Mouse (Mus musculus) intestine, embryonic 16.5 days (tissue): Measurements from ENCODE around the gene Dennd6a. TPM values are rescaled to one million over a fixed set of nuclear protein-coding genes. Genes with fewer than 3 reads are reported as not detected.
"Not testable (repeated sequence)": the region's sequence is repeated elsewhere in the genome, so short reads cannot be mapped to it uniquely, and the experiment has no call there.

Experiments
- ATAC-seq: fragments of 200-750 bp; cut with Nextera tagmentation; 2 replicates; pipeline ENCODE4 v1.8.0; 2017; ENCODE audit warnings: moderate TSS enrichment, moderate library complexity
- H3K27ac ChIP-seq: fragments of 300-500 bp; sonication (generic); 2 replicates; pipeline ENCODE4 v1.5.1; 2014; ENCODE audit warnings: mild to moderate bottlenecking, low read length
- H3K27me3 ChIP-seq: fragments of 300-500 bp; sonication (generic); replicated peaks from 2 replicates; pipeline ENCODE4 v1.6.1; 2014; ENCODE audit warnings: low read length, control low read depth, mixed read lengths; ENCODE audit not compliant: control insufficient read depth, insufficient read depth
- H3K36me3 ChIP-seq: fragments of 300-500 bp; sonication (generic); 2 replicates; pipeline ENCODE4 v1.6.1; 2014; ENCODE audit warnings: low read length, control low read depth; ENCODE audit not compliant: control insufficient read depth, insufficient read depth
- H3K4me1 ChIP-seq: fragments of 300-500 bp; sonication (generic); 2 replicates; pipeline ENCODE4 v1.6.1; 2014; ENCODE audit warnings: low read length, control low read depth, mixed read lengths; ENCODE audit not compliant: control insufficient read depth, insufficient read depth
- H3K4me2 ChIP-seq: fragments of 300-500 bp; sonication (generic); 2 replicates; pipeline ENCODE4 v1.6.1; 2014; ENCODE audit warnings: low read depth, low read length, control low read depth
- H3K4me3 ChIP-seq: fragments of 300-500 bp; sonication (generic); 2 replicates; pipeline ENCODE4 v1.5.1; 2014; ENCODE audit warnings: mild to moderate bottlenecking, low read length
- H3K9ac ChIP-seq: fragments of 300-500 bp; sonication (generic); 2 replicates; pipeline ENCODE4 v1.6.1; 2014; ENCODE audit warnings: low read depth, low read length
- H3K9me3 ChIP-seq: fragments of 300-500 bp; sonication (generic); 2 replicates; pipeline ENCODE4 v1.6.1; 2016; ENCODE audit warnings: low read length, control low read depth; ENCODE audit not compliant: control insufficient read depth
- WGBS: fragments of 180-500 bp; shearing (Covaris S2); extraction: QIAGEN DNeasy Blood & Tissue Kit; methylation state at CpG from one replicate; pipeline ENCODE4 v1.1.7; 2014; 5-methylcytosine and 5-hydroxymethylcytosine counted together
- microRNA-seq: library from miRNA; unstranded; fragments of <30 nt; microRNA quantifications from one replicate; pipeline ENCODE4, GENCODE M21; 2016
- polyA plus RNA-seq: library from polyadenylated mRNA; unstranded; fragments of >200 nt; fragmentation: Nextera tagmentation; extraction: Ambion mirVana; gene quantifications from 2 replicates; pipeline ENCODE4 v1.2.1, GENCODE M21; 2015

The Dennd6a gene
- polyA plus RNA-seq, 1 experiment from 2014 or later = 21.6 TPM

DNA sequence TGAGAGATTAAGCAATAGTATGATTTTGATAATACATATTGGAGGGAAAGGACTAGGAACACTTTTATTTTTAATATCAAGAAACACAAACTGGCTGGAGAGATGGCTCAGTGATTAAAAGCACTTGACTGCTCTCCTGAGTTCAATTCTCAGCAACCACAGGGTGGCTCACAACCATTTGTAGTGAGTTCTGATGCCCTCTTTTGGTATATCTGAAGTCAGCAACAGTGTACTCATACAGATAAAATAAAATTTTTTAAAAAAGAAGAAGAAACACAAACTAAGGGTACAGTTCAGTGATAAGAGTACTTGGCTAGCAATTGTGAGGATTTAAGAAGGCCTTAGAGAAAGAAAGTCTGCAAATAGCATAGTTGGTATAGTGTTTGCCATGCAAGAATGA, 97.3 kb downstream of the Dennd6a start:
- Histone ChIP-seq H3K4me2 (no peak overlapping the region), H3K9ac (no peak overlapping the region), H3K4me3 (no peak overlapping the region), H3K27ac (no peak overlapping the region), H3K9me3 (no peaks in the 10 kb centered on the region), H3K36me3 (no peaks in the 10 kb centered on the region), H3K27me3 (no peaks in the 10 kb centered on the region), H3K4me1 (peaks cover 8% of the 10 kb centered on the region; the same call in 1 of the 2 replicates)
- no peak for ATAC-seq

DNA sequence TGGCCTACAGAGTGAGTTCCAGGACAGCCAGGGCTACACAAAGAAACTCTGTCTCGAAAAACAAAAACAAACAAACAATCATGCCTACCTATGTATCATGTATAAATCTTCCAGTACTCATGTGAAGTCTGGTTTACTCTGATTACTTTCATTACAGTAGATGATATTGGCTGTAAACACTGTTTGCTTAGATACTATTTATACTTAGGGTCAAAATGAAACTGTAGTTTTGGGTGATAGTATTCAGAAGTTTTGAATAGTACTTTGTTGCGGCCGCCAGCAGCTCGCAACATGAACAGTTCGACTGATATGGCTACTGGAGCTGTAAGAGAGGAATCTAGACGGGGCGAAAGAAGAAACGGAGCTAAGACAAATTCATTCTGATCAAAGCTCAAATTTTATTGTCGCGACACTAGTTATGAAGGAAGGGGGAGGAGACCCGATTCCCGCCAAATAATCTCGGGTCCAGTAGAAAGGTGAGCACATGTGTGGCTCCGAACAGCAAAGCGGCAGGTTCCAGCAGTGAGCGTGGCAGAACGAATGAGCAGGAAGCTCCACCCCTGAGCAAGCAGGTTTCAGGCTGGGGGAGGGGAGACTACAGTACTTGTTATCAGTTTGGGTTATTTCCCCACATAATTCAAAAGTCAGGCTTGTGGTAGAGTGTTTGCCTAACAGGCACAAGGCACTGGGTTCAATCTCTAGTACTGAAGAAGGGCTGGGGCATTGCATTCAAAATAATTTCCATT, 98.4 kb downstream of the Dennd6a start:
- WGBS = 58% methylated on average over 17 of the region's 17 CpGs
- ATAC-seq, H3K4me1 ChIP-seq, H3K9me3 ChIP-seq, H3K27ac ChIP-seq, H3K36me3 ChIP-seq, H3K4me2 ChIP-seq, H3K9ac ChIP-seq, H3K4me3 ChIP-seq, H3K27me3 ChIP-seq: not testable (repeated sequence)

DNA sequence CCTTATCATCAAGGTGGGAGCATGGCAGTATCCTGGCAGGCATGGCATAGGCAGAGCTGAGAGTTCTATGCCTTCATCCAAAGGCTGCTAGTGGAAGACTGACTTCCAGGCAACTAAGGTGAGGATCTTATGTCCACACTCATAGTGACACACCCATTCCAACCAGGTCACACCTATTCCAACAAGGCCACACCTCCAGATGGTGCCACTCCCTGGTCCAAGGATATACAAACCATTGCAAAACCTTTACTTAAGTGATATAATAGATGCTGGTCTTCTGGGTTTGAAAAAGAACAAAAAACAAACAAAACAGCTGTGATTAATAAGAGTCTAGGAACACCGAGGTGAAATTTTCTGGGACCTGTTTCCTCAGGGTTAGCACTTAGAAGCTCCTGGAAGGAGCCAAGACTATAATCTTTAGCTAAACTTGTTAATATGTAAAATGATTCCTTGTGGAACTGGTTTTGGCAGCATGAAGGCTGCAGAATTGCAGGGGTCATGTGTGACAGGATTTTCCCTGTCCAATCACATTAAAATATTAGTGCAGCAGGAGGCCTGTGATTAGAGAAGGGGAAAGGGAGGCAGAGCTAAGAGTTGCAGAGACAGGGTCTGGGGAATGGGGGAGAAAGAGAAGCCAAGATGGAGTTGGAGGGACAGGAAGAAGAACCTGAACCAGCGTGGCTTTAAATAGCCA, 101.0 kb downstream of the Dennd6a start:
- H3K27me3 ChIP-seq, H3K4me2 ChIP-seq, H3K4me3 ChIP-seq, H3K4me1 ChIP-seq, H3K9ac ChIP-seq, H3K36me3 ChIP-seq, H3K9me3 ChIP-seq, H3K27ac ChIP-seq: not testable (repeated sequence)
- ATAC-seq = peak; percentile 36; the same call in 1 of the 2 replicates
- WGBS = 73% methylated on average over 2 of the region's 2 CpGs

DNA sequence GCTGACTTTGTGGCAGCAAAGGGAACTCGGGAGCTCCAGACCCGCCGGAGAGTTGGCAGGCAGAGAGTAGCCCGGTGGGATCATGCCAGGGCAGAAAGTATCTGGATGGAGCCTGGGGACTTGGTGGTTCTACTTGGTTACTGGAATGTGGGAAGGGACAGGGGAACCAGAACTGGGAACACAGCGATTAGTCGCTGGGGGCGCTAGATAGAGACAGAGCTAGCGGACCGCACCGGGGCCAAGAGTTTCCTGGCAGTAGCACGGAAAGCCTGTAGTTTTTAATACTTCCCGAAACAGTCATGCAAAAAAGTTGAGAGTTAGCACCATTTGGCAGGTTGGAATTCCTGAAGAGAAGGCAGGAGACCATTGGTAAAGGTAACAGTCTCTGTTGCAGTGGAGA, 101.7 kb downstream of the Dennd6a start:
- no peaks in the 10 kb centered on the region for H3K27me3 ChIP-seq
- H3K27ac ChIP-seq = no peak overlapping the region
- 0 out of 2 replicates have a peak, but pooled peaks cover 1% of the 10 kb centered on the region for H3K4me1 ChIP-seq
- H3K4me3 ChIP-seq = no peak overlapping the region
- ATAC-seq = no peak
- no peaks in the 10 kb centered on the region for H3K36me3 ChIP-seq
- H3K9me3 ChIP-seq = no peaks in the 10 kb centered on the region
- 21% methylated on average over 12 of the region's 12 CpGs for WGBS
- no peak overlapping the region for H3K9ac ChIP-seq
- no peak overlapping the region for H3K4me2 ChIP-seq

DNA sequence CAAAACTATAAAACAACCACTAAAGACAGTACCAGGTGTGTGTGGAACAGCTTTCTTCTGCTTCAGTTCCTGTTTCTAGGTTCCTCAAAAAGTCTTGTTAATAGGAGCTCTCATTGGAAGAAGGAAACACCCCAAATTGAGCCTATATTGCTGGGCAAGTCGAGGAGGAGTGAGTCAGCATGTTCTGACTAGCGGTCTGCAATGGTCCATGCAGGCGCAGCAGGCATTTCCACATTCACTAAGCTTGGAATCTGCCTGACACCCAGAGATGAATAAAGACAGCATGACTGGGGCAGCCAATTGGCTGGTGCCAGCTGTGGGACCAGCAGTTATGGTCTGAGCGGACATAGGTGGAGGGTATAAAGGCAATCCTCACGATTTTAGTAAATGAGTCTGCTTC, 102.1 kb downstream of the Dennd6a start:
- no peaks in the 10 kb centered on the region for H3K4me1 ChIP-seq
- no peak for ATAC-seq
- H3K27ac ChIP-seq = no peak overlapping the region
- no peak overlapping the region for H3K4me2 ChIP-seq
- H3K36me3 ChIP-seq = no peaks in the 10 kb centered on the region
- no peaks in the 10 kb centered on the region for H3K27me3 ChIP-seq
- H3K9me3 ChIP-seq = no peaks in the 10 kb centered on the region
- H3K4me3 ChIP-seq = no peak overlapping the region
- H3K9ac ChIP-seq = no peak overlapping the region
- 80% methylated on average over 5 of the region's 5 CpGs for WGBS

Small RNAs within 50 kb of the gene (microRNA-seq; reads per million reads assigned to microRNA genes)
- gene Mir7672 = not detected

Other genes with a start within 250 kb of the Dennd6a start
- gene Slmap, start 38.9 kb upstream of the Dennd6a start, polyA plus RNA-seq = 40.4 and 42.7 TPM in 2 replicates
- 615 and 619 TPM in 2 replicates for gene Arf4, start 64.2 kb downstream of the Dennd6a start, polyA plus RNA-seq
- 8.9 and 9.8 TPM in 2 replicates for gene Pde12, start 96.0 kb downstream of the Dennd6a start, polyA plus RNA-seq
- gene Dnah12, start 119.4 kb downstream of the Dennd6a start, polyA plus RNA-seq = 0.06 and 0.07 TPM in 2 replicates